Mouse (Mus musculus) lung, embryonic 14.5 days (tissue): ENCODE results near the gene Entpd6. TPM values are rescaled to one million over a fixed set of nuclear protein-coding genes. Genes with fewer than 3 reads are reported as not detected.

Experiments used
- ATAC-seq: fragments of 200-750 bp; cut with Nextera tagmentation; 2 replicates; pipeline ENCODE4 v1.8.0; 2017; ENCODE audit warnings: mild to moderate bottlenecking, moderate TSS enrichment, moderate library complexity; ENCODE audit not compliant: insufficient read depth
- DNase-seq: peaks from one replicate; pipeline ENCODE4 v3.0.0-alpha.2; 2015
- H3K27ac ChIP-seq: fragments of 300-500 bp; sonication (generic); 2 replicates; pipeline ENCODE4 v1.5.1; 2014; ENCODE audit warnings: low read depth, mild to moderate bottlenecking, moderate library complexity
- H3K27me3 ChIP-seq: fragments of 300-500 bp; sonication (generic); 2 replicates; pipeline ENCODE4 v1.6.1; 2014; ENCODE audit warnings: low read length, control low read depth; ENCODE audit not compliant: insufficient read depth
- H3K36me3 ChIP-seq: fragments of 300-500 bp; sonication (generic); 2 replicates; pipeline ENCODE4 v1.6.1; 2014; ENCODE audit warnings: control low read depth; ENCODE audit not compliant: insufficient read depth
- H3K4me1 ChIP-seq: fragments of 300-500 bp; sonication (generic); 2 replicates; pipeline ENCODE4 v1.6.1; 2014; ENCODE audit warnings: antibody characterized with exemption, control low read depth; ENCODE audit not compliant: insufficient read depth
- H3K4me2 ChIP-seq: fragments of 300-500 bp; sonication (generic); 2 replicates; pipeline ENCODE4 v1.6.1; 2014; ENCODE audit warnings: mild to moderate bottlenecking
- H3K4me3 ChIP-seq: fragments of 300-500 bp; sonication (generic); 2 replicates; pipeline ENCODE4 v1.5.1; 2014; ENCODE audit warnings: low read depth, low read length
- H3K9ac ChIP-seq: fragments of 300-500 bp; sonication (generic); 2 replicates; pipeline ENCODE4 v1.6.1; 2014
- H3K9me3 ChIP-seq: fragments of 300-500 bp; sonication (generic); 2 replicates; pipeline ENCODE4 v1.6.1; 2016; ENCODE audit warnings: low read depth, low read length, control low read depth
- CTCF ChIP-seq: IDR thresholded peaks from 2 replicates; pipeline ENCODE4 v1.5.1; 2016; ENCODE audit warnings: antibody characterized with exemption, low read depth
- WGBS: fragments of 180-500 bp; shearing (Covaris S2); extraction: QIAGEN DNeasy Blood & Tissue Kit; methylation state at CpG from one replicate; pipeline ENCODE4 v1.1.7; 2014; 5-methylcytosine and 5-hydroxymethylcytosine counted together
- polyA plus RNA-seq: library from polyadenylated mRNA; unstranded; fragments of >200 nt; fragmentation: Nextera tagmentation; extraction: Ambion mirVana; gene quantifications from 2 replicates; pipeline ENCODE4 v1.2.1, GENCODE M21; 2014

Gene Entpd6
- polyA plus RNA-seq, 1 experiment from 2014 or later: 33.7 TPM

DNA sequence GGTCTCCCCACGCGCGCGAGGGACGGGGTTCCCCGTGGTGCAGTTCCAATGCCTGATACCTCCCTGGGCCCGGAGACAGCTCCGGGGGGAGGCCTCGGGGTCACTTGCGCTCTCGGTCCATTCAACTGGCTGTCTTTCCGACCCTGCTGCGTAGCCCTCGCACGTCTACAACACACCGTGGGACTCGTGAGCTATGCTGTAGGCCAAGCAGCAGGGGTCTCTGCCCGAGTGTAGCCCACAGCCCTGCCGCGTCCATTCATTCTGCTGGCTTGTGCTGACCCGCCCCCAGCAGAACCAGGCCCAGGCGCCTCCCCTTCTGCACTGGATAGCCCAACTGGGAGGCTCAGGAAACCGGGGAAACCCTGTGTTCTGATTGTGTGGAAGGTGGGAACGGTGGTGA lies 441 bp downstream of the Entpd6 start:
- DNase-seq: peak; percentile 63

DNA sequence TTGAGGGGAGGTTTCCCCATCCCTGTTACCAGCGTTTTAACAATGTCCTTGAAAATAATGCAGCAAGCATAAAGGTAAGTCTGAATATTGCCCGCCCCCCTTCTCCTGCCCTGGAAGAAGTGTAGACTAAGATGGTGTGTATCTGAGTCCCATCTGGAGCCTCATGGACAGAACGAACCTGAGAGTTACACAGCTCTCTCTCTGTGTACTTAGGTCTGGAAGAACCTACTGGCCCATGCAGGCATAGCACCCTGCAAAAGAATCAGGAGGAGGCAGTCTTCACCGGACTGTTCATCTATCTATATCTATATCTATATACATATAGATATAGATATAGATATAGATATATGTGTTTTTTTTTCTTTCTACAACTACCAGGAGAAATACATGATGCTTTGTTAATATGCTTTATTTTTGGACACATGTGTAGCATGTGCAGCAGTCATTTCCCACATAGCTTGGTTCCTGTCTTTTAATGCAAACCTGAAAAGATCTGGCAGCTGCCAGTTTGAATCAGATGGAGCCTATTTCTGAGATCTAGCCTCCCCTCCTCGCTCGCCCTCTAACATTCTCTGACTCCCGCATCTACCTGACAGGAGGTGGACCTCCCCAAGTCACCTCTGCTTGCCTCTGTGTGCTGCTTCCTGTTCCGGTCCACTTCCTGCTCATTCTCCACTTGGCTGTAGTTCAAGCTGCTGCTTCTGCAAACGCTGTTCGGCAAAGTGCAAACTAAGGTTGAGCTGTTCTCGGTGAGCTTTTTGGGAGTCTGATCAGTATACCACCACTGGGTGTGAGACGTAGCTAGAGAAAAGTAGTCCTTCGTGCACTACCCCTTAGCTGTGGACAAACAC lies 1.5 kb downstream of the Entpd6 start:
- no peaks in the 10 kb centered on the region for H3K27me3 ChIP-seq
- H3K4me1 ChIP-seq: peaks cover 10% of the 10 kb centered on the region; the same call in 1 of the 2 replicates
- H3K36me3 ChIP-seq: peaks cover 8% of the 10 kb centered on the region; the same call in 1 of the 2 replicates
- peak overlapping the region; percentile 97 for H3K4me2 ChIP-seq
- H3K9me3 ChIP-seq: no peaks in the 10 kb centered on the region
- WGBS: 57% methylated on average over 13 of the region's 13 CpGs
- TF ChIP-seq CTCF: peak; percentile 24; the same call in 1 of the 2 replicates
- H3K27ac ChIP-seq: no peak overlapping the region
- peak overlapping the region; percentile 68; the same call in 1 of the 2 replicates for H3K4me3 ChIP-seq
- no peak overlapping the region; the same call in 1 of the 2 replicates for H3K9ac ChIP-seq
- DNase-seq (peak; percentile 24), ATAC-seq (no peak)

More for the DNA sequence above, 441 bp downstream of the Entpd6 start:
- Histone ChIP-seq H3K4me2 (peak overlapping the region; percentile 97), H3K9ac (peak overlapping the region; percentile 70), H3K9me3 (no peaks in the 10 kb centered on the region), H3K27ac (peak overlapping the region; percentile 85), H3K4me3 (peak overlapping the region; percentile 68), H3K4me1 (peaks cover 10% of the 10 kb centered on the region; the same call in 1 of the 2 replicates), H3K27me3 (no peaks in the 10 kb centered on the region), H3K36me3 (peaks cover 8% of the 10 kb centered on the region; the same call in 1 of the 2 replicates)
- TF ChIP-seq CTCF: no peak
- peak; percentile 87 for ATAC-seq
- under 1% methylated on average over 24 of the region's 24 CpGs for WGBS

DNA sequence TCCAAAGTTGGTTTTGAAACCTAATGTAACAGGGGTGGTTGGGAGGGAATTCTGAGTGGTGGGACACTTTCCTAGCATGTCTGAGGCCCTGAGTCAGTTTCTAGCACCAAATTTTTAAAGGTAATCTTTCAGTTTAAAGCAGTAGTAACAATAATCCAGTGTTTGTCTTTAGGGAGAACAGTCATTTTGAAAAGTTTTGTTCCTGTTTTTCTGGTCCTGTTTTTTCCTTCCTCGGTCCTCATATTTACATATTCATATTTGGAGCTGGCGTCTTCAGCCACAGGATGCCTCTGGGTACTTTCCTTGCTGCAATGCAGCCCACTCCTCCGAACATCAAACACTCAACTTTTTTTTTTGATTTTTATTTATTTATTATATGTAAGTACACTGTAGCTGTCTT lies 6.2 kb downstream of the Entpd6 start:
- Histone ChIP-seq H3K9me3 (no peaks in the 10 kb centered on the region), H3K27ac (no peak overlapping the region), H3K4me2 (no peak overlapping the region), H3K9ac (no peak overlapping the region), H3K27me3 (no peaks in the 10 kb centered on the region), H3K4me1 (peaks cover 5% of the 10 kb centered on the region; the same call in 1 of the 2 replicates), H3K36me3 (peaks cover 48% of the 10 kb centered on the region), H3K4me3 (no peak overlapping the region)
- no peak for DNase-seq
- no peak for TF ChIP-seq CTCF
- ATAC-seq: no peak
- WGBS: 81% methylated on average over 3 of the region's 3 CpGs

DNA sequence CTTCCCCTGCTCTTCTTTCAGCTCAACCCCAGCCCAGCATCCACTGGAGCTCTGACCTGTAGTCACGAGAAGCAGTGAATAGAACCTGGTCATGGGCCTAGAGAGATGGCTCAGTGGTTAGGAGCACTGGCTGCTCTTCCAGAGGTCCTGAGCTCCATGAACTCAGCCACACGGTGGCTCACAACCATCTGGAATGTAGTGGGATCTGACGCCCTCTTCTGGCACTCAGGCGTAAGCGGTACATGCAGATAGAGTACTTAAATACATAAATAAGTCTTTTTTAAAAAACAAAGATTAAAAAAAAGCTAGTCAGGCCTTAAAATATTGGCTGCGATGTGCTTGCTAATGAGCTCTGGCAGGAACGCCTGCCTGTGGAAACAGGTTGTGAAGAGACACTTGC lies 12.6 kb downstream of the Entpd6 start:
- no peak overlapping the region for H3K27ac ChIP-seq
- H3K27me3 ChIP-seq: no peaks in the 10 kb centered on the region
- 0 out of 2 replicates have a peak, but pooled peaks have one; percentile 1 for TF ChIP-seq CTCF
- WGBS: 79% methylated on average over 7 of the region's 7 CpGs
- no peak overlapping the region for H3K4me2 ChIP-seq
- H3K4me3 ChIP-seq: no peak overlapping the region
- H3K9me3 ChIP-seq: no peaks in the 10 kb centered on the region
- ATAC-seq (no peak), DNase-seq (no peak)
- peaks cover 51% of the 10 kb centered on the region for H3K36me3 ChIP-seq
- no peaks in the 10 kb centered on the region for H3K4me1 ChIP-seq
- H3K9ac ChIP-seq: no peak overlapping the region

DNA sequence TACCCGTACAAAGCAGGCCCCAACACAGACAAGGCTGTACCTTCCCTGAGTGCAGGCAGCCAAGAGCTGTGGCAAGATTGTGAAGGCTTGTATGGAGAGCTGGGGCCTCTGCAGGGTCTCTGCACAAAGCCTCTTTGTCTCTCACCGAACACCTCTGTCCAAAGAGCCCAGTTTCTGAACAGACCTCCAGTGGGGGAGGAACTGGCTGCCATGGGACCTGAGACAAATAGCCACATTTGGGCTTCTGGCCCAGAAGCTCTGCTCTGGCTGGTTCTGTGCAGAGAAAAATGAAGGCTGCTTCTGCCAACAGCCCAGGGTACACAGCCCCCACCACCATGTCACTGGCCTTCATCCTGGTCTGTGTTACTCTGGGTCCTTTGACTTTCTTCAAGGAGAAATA lies 16.8 kb downstream of the Entpd6 start:
- 58% methylated on average over 2 of the region's 2 CpGs for WGBS
- Histone ChIP-seq H3K9me3 (no peaks in the 10 kb centered on the region), H3K27ac (peak overlapping the region; percentile 46; the same call in 1 of the 2 replicates), H3K4me3 (no peak overlapping the region), H3K27me3 (no peaks in the 10 kb centered on the region), H3K36me3 (peaks cover 35% of the 10 kb centered on the region), H3K9ac (no peak overlapping the region), H3K4me2 (no peak overlapping the region), H3K4me1 (no peaks in the 10 kb centered on the region)
- no peak for TF ChIP-seq CTCF
- ATAC-seq (no peak; the same call in 1 of the 2 replicates), DNase-seq (no peak)

DNA sequence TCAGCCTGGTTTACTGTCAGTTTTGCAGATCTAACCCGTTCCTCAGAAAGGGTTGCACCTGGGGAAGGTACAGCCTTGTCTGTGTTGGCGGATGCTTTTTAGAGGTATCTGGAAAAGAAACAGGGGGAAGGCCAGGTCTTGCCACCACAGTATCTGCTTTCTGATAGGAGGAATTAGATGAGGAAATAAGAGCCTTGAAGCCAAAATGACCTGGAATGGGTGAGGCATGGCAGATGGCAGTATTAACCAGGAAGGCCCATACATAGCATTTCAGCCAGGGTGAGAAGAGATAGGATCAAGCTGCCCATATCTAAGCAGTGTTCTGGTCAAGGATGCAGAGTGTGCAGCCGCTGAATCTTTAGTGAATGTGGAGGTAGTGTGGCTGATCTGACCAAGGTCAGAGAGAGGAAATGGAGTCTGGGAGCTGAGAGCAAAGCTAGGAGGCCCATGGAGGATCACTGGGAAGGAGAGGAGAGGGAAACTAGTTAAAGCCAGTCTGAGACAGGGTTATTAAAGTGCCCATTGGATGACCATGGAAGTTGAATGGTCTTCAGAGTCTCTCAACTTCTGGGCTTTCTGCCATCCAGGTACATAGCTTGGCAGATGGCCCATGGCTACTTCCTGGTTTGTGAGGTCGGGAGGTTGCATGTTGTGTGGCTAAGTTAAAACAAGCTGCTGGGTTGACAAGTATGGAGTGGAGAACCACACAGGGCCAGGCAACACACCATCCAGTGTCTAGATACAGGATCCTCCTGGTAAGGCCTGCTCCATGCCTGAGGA lies 17.4 kb downstream of the Entpd6 start:
- 80% methylated on average over 4 of the region's 4 CpGs for WGBS
- TF ChIP-seq CTCF: no peak
- H3K4me3 ChIP-seq: no peak overlapping the region
- H3K4me1 ChIP-seq: no peaks in the 10 kb centered on the region
- no peaks in the 10 kb centered on the region for H3K27me3 ChIP-seq
- DNase-seq: no peak
- peaks cover 34% of the 10 kb centered on the region for H3K36me3 ChIP-seq
- ATAC-seq: no peak
- H3K4me2 ChIP-seq: no peak overlapping the region
- no peaks in the 10 kb centered on the region for H3K9me3 ChIP-seq
- no peak overlapping the region for H3K9ac ChIP-seq
- no peak overlapping the region for H3K27ac ChIP-seq

DNA sequence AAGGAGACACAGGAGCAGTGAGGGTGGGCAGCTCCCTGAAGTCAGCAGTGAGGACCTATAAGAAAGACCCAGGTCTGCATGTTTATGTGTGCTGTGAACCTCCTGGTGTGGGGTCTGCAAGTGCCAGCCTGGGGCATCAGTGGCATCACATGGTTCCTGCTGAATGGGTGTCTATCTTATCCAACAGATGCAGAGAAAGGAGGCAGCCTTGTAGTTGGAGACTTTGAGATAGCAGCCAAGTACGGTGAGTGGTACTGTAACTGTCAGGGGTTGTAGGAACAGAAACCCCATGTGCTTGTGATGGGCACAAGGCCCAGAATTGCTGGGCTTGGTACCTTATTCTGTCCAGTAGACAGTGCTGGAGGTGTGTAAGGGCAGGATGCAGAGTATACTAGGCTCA lies 19.8 kb downstream of the Entpd6 start:
- no peak overlapping the region for H3K4me2 ChIP-seq
- H3K9ac ChIP-seq: no peak overlapping the region
- ATAC-seq (no peak), DNase-seq (no peak)
- no peak overlapping the region for H3K4me3 ChIP-seq
- no peak for TF ChIP-seq CTCF
- no peaks in the 10 kb centered on the region for H3K4me1 ChIP-seq
- 85% methylated on average over 1 of the region's 1 CpGs for WGBS
- H3K27ac ChIP-seq: no peak overlapping the region
- no peaks in the 10 kb centered on the region for H3K9me3 ChIP-seq
- no peaks in the 10 kb centered on the region for H3K27me3 ChIP-seq
- peaks cover 28% of the 10 kb centered on the region for H3K36me3 ChIP-seq
